Mouse (Mus musculus): ENCODE measurements around the gene Rcc1l.

Gene Rcc1l

DNA sequence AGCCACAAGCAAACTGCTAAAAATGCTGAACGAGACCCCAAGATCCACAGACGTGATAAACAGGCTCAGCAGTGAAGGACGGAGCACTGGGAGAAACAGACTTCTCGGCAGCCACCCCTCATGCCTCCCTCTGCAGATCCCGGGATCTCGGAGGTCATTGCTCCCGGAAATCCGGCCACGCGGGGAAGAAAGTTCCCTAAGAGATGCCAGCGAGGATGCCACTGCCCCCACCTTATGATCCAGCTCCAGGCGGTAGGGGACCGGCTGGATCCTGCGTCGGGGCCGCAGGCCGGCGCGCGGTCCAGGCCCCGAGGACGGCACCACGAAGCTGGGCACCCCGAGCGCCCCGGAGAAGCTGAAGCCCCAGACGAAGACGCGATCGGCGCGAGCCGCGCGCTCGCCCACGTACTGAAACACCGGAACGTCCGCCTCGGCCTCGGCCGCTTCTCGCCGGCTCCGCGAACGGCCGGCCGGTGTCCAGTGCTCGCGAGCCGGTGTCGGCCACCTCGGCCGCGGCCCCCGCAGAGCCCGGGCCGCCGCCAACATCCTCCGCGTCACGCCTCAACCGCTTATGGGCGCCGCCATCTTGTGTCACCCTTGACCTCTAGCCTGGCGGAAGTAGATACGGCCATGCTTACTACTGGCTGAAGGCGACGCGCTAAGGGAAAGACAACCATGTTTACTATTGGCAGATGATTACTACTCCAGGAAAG is at the start of gene Rcc1l:
Rcc1l (minus strand) TSS at position 606 of the 713 bp plus-strand sequence.
- DNase-seq (ENCODE audit: low spot score in 2 of 2), result peak; percentile 77 to 78

GRCm38 (mm10) chr5:134225110-134225901 is 48.7 kb upstream of the Rcc1l start:
- no peak for DNase-seq (ENCODE audit: low spot score in 2 of 2)

DNA sequence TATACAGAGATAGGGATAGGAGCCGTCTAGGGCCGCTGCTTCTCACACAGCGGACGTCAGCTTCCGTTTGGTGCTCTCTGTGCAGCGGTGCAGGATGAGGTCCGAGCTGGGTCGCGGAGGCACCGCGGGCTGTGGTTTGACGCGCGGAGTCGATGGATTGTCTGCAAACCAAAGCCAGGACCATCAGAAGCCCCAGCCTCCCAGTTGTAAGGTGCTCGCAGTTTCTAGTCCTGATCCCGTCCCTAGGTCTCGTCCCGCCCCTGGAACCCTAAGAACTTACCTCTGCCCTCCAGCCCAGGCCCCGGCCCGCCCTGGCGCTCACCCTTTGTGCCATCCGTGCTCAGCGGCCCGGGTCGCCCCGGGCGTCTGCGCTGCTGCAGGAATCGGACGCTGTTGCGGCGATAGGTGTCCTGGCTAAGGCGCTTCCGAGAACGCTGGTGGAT is 45.2 kb upstream of the Rcc1l start:
- no peak for DNase-seq (ENCODE audit: low spot score in 2 of 2)

- no peak for DNase-seq (ENCODE audit: low spot score in 2 of 2)
Measured at GRCm38 (mm10) chr5:134221278-134221677, 44.7 kb upstream of the Rcc1l start.

DNA sequence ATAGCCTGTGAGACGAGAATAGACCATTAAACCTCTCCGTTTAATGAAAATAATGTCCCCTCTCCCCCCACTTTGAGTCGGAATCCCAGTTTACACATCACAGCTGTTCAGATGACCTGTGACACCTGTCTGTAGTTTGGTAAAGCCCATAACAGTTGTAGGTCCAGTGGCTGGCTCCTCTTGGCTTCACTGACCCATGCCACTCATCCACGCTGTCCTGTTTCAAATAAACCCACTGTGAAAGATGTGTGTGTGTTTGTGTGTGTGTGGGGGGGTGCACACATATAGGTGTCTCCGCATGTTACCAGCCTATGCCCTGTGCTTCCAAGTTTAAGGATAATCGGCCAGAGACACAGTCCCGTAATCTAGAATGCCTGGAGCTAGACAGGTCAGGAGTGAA is 41.3 kb upstream of the Rcc1l start:
- no peak for DNase-seq (ENCODE audit: low spot score in 2 of 2)

- peak in 1 of 2 experiments; percentile 24 for DNase-seq (ENCODE audit: low spot score in 2 of 2)
Measured at GRCm38 (mm10) chr5:134214021-134214806, 37.6 kb upstream of the Rcc1l start.

DNA sequence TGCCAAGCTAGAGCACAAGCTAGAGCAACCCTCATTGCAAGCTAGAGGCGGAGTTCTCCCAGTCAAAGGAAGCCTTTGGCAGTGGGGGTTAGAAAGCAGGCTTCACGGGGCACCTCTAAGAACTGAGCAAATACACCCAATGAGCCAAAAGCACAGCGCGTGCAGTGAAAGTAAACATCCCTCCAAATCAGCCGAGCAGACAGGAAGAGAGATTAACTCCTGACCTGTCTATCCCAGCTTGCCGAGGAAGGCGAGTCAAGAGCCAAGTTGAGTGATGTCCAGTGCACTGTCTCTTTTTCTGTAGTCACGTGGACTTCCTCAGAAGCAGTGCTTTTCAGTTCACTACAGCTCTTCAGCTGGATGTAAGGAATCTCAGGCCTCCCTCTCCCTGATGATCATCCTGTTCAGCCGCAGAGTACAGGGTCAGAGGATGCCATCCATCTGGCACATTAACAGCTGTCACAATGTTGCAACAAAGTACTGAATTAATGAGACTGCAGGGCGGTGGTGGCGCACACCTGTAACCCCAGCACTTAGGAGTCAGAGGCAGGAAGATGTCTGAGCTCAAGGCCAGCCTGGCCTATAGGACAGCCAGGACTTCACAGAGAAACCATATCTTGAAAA is 33.5 kb upstream of the Rcc1l start:
- no peak for DNase-seq (ENCODE audit: low spot score in 2 of 2)

DNA sequence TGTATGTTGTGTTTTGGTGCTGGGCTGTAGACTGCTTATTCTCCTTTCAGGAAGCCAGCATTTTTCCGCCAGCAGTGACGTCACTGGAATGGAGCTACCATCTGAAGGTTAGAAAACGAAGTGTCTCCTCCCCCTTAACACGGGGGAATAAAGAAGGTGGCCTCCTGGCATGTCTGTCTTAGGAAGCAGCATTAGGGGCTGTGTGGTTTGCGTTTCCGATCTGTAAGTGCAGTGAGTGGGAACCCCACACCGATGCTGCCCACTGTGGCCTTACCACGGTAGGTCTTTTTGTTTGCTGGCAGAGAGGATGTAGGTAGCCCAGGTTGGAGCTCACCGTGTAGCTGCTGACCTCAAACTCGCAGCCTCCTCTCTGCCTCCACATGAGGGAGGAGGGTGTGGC is 30.1 kb upstream of the Rcc1l start:
- DNase-seq (ENCODE audit: low spot score in 2 of 2), result no peak

DNA sequence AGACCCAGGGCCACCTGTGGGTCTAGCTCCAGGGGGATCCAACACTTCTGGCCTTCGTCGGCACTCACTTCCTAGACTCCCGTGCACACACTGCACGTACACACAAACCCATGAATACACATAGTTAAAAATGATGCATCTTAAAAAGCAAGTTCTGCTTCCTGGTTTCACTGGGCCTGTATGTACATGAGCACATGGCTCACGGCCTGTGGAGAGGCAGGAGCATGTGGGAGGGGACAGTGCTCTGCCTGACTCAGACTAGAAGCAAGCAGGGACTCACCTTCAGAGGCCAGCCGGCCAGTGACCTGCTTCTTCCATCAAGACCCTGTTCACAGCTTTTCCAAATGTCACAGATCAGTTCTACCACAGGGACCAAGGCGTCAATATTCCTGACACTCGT is 17.1 kb upstream of the Rcc1l start:
- no peak for DNase-seq (ENCODE audit: low spot score in 2 of 2)

DNA sequence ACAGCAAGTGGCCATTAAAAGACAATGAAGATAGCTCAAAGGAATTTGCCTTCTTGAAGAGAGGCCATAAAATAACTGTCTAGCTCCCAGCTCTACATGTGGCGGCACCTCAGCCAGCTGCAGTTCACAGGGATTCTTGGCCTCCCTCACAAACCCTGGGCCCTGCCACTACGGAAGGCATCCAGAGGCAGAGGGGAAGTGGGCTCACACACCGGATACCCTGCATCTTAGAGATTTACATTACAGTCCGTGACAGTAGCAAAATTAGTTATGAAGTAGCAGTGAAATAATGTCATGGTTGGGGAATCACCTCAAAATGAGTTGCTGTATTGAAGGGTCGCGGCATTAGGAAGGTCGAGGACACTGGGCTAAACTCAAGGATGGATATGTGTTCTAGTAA is 12.0 kb upstream of the Rcc1l start:
- DNase-seq (ENCODE audit: low spot score in 2 of 2), result no peak

DNA sequence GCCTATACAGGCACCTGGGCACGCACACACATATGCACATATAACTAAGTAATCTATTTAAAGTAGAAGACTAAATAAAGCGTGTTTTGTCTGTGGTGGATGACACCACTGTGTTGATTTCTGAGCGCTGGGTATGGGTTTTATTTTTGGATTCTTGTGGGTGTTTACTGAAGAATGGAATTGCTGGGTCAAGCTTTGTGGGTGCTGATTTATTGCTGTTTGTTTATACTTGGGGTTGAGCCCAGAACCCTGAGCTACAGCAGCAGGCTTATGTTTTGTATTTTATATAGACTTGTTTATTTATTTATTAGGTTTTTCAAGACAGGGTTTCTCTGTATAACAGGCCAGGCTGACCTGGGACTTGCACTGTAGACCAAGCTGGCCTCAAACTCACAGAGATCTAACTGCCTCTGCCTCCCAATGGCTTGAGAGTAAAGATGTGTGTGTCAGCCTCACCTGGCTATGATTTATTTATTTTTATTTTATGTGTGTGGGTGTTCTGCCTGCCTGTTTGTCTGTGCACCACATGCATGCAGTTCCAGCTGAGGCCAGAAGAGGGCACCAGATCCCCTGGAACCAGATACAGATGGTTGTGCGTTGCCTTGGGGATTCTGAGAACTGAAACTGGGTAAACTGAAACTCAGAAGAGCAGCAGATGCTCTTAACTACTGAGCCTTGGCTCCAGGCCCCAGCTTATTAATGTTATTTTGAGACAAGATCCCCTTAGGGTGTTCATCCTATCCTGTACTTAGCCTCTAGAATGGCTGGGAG is 10.6 kb upstream of the Rcc1l start:
- DNase-seq (ENCODE audit: low spot score in 2 of 2), result peak; percentile 74 to 85

GRCm38 (mm10) chr5:134186059-134186458 is 9.5 kb upstream of the Rcc1l start:
- no peak for DNase-seq (ENCODE audit: low spot score in 2 of 2)

GRCm38 (mm10) chr5:134183880-134184808 is 7.6 kb upstream of the Rcc1l start, which contains the start of gene Gtf2ird2:
Gene Gtf2ird2 (plus strand): TSS chr5:134184019.
- peak; percentile 99 for DNase-seq (ENCODE audit: low spot score in 2 of 2)

- DNase-seq (ENCODE audit: low spot score in 2 of 2), result no peak
Measured at GRCm38 (mm10) chr5:134183162-134183561, 6.6 kb upstream of the Rcc1l start.

GRCm38 (mm10) chr5:134182735-134183134 is 6.2 kb upstream of the Rcc1l start:
- no peak for DNase-seq (ENCODE audit: low spot score in 2 of 2)

DNA sequence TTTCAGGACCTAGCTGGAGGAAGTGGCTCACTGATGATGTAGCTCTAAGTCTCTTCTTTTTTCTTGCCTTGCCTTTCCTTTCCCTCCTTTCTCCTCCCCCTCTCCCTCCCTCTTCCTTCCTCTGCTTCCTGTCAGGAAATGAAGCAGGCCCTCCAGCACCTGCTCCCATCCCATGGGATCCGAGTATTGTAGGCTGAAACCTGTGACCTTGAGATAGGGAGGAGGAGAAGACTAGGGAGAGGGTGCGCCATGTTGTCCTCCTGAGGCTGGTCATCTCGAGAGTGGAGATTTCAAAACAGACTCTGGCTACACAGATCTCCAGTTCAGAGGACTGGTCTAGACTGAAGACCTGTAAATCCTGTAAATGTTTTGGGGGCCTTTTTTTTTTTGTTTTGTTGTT is 5.6 kb upstream of the Rcc1l start:
- DNase-seq (ENCODE audit: low spot score in 2 of 2), result no peak

- DNase-seq (ENCODE audit: low spot score in 2 of 2), result peak; percentile 78 to 86
Measured at GRCm38 (mm10) chr5:134179871-134180270, 3.3 kb upstream of the Rcc1l start.

DNA sequence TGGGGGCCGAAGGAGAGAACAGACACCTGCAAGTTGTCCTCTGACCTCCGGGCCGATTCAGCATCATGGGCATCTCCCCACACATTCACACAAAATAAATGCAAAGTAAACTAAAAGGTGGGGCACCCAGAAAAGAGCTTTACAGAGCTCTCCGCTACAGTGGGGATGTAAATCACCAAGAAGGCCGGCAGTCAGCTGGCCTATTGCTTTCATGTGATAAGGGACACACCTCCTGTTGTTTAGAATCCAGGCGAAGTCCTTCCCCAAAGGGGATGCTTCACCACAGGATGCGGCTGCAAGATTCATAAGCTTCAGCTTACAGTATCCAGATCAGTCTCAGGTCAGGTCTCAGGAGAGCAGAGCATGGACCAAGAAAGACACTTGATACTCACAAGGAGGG is 2.0 kb upstream of the Rcc1l start:
- DNase-seq (ENCODE audit: low spot score in 2 of 2), result no peak

DNA sequence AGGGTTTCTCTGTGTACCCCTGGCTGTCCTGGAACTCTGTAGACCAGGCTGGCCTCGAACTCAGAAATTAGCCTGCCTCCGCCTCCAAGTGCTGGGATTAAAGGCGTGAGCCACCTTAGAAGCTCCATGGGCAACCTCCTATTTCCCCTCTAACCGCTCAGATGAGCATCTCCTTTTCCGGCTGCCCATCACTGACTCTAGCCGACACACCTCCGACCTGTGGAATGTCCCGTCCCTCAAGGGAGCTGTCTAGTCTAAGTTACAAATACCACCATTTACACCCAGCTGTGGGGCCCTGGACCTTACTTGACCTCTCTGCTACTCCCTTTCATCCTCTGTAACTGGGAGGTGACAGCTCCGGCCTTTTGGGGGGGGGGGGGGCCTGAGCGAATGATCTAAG is 878 bp downstream of the Rcc1l start:
- no peak for DNase-seq (ENCODE audit: low spot score in 2 of 2)

DNA sequence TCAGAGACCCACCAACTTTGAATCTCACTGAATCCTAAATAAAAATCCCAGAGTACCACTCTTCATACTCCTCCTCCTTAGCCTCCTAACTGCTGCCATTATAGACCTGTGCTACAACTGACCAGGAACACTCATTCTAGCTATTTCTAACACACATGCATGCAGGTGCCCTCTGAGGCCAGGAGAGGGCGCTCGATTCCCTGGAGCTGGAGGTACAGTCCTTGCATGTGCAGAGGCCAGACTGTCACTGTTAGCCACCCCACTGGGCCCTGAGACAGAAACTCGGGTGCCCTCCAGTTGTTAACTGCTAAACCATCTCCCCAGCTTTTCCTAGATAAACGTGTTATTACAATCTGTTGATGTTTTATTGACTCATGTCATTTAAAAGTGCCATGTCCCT is 3.4 kb downstream of the Rcc1l start:
- DNase-seq (ENCODE audit: low spot score in 2 of 2), result peak; percentile 29 to 58
